Mouse (Mus musculus) spleen, adult 2 months (tissue): ENCODE data around the gene Tead4. TPM values are rescaled to one million over a fixed set of nuclear protein-coding genes. Genes with fewer than 3 reads are reported as not detected.
"Not testable (repeated sequence)": the region's sequence is repeated elsewhere in the genome, so short reads cannot be mapped to it uniquely, and the experiment has no call there.

ENCODE experiments used
- DNase-seq, 2 experiments: peaks; one replicate each; pipeline versions ENCODE4 v3.0.0 to v3.0.0-alpha.2; 2012 to 2021; ENCODE audit warnings: low spot score in 2 of 2, low read depth in 1 of 2
- H3K27ac ChIP-seq: fragments of 200-500 bp; 2 replicates; pipeline ENCODE4 v1.5.1; 2012; ENCODE audit warnings: low read length, inconsistent platforms; ENCODE audit not compliant: insufficient read depth
- H3K27me3 ChIP-seq: fragments of 200-500 bp; 2 replicates; pipeline ENCODE4 v1.6.1; 2012; ENCODE audit warnings: mild to moderate bottlenecking, moderate library complexity, low read length, inconsistent platforms; ENCODE audit not compliant: control insufficient read depth, insufficient read depth
- H3K36me3 ChIP-seq: fragments of 200-500 bp; 2 replicates; pipeline ENCODE4 v1.6.1; 2012; ENCODE audit warnings: mild to moderate bottlenecking, low read length, inconsistent platforms; ENCODE audit not compliant: control insufficient read depth, insufficient read depth
- H3K4me1 ChIP-seq: fragments of 200-500 bp; 2 replicates; pipeline ENCODE4 v1.6.1; 2011; ENCODE audit warnings: inconsistent platforms; ENCODE audit not compliant: control insufficient read depth, insufficient read depth, insufficient read length
- H3K4me3 ChIP-seq: fragments of 200-500 bp; 2 replicates; pipeline ENCODE4 v1.5.1; 2011; ENCODE audit warnings: mild to moderate bottlenecking, inconsistent platforms; ENCODE audit not compliant: insufficient read depth, insufficient read length; ENCODE audit errors: extremely low read depth
- CTCF ChIP-seq: fragments of 200-500 bp; IDR thresholded peaks from 2 replicates; pipeline ENCODE4 v1.5.1; 2011; ENCODE audit warnings: mild to moderate bottlenecking, inconsistent platforms; ENCODE audit not compliant: insufficient read depth, insufficient read length, insufficient replicate concordance; ENCODE audit errors: extremely low read depth
- POLR2A ChIP-seq: fragments of 200-500 bp; IDR thresholded peaks from 2 replicates; pipeline ENCODE4 v1.6.1; 2011; ENCODE audit warnings: low read depth, low read length, inconsistent platforms
- WGBS: fragments of 180-500 bp; shearing (Covaris S2); methylation state at CpG from one replicate; pipeline ENCODE4 v1.1.7; 2018; 5-methylcytosine and 5-hydroxymethylcytosine counted together
- polyA plus RNA-seq: library from polyadenylated mRNA; depleted of rRNA; stranded (reverse); fragments of >200 nt; gene quantifications from 2 replicates; pipeline ENCODE4 v1.2.3, GENCODE M21; 2012

The Tead4 gene
- polyA plus RNA-seq, 1 experiment = 0.67 TPM

DNA sequence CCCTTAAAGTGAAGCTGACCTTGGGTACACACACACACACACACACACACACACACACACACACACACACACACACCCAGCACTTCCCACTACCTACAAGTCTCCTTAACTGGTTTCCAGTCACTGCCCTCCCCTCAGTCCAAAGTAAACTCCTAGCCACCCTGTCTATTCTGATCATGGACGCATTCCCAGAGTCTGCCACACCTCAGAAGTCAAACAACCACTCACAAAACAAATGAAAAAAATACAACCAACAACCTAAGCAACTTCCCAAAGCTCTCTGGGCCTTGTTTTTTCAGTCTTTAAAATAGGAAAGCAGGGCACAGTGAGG is 74.8 kb downstream of the Tead4 start:
- Histone ChIP-seq H3K27ac (no peak overlapping the region), H3K36me3 (no peaks in the 10 kb centered on the region), H3K4me3 (no peak overlapping the region), H3K27me3 (no peaks in the 10 kb centered on the region), H3K4me1 (no peaks in the 10 kb centered on the region)
- DNase-seq = no peak
- no peak for TF ChIP-seq CTCF
- TF ChIP-seq POLR2A = no peak
- WGBS = 76% methylated on average over 1 of the region's 1 CpGs

DNA sequence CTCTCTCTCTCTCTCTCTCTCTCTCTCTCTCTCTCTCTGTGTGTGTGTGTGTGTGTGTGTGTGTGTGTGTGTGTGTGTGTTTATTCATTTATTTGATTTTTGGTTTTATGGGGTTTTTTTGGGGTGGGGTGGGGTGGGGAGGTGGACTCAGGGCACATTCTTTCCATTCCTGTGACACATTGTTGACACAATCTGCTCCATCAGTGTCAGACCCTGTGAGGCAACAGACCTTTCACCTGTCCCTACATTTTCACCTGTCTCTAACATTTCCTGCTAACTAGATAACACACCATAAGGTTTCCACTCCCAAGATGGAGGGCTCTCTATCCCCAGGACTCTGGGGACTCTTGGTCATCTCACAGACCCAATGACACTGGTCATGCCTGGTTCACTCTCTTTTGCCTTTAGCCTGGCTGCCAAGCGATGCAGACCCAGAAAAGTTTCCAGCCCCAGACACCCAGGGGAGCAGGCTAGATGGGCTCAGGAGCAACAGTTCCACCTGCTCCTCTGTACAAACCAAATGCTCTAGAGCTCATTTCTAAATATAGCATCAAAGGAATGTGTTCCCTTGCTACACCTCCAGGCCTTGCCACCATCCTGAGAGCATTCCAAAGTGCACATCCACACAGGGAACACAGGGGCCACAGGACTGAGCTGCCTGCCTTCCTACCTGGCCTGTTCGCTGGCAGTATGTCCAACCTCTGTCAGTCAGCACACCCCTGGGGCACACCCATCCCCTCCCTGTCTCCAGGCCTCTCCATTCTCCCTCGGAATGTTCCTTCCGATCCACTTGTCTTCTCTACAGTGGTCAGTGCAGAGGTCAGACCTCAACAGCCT is 75.4 kb downstream of the Tead4 start:
- no peak overlapping the region for H3K27ac ChIP-seq
- WGBS = 91% methylated on average over 4 of the region's 4 CpGs
- DNase-seq = no peak

DNA sequence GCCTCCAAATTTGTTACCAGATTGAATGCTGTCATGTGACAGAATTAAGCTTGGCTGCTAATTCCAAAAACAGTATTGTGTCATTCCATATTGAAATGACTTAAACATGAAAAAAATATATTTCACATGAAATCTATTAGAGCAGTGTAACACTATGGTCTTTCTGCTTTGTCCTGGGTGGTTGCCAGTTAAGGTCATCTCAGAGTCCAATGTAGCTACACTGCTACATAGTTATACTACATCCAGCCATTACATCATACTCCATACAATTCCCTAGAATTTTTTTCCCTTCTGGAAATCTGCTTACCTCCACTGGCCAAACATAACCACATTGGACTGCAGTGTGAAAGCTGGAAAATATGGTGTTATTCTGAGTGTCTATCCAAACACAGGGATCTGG is 77.5 kb downstream of the Tead4 start:
- DNase-seq = no peak
- H3K36me3 ChIP-seq = no peaks in the 10 kb centered on the region
- H3K4me3 ChIP-seq = no peak overlapping the region
- no peak overlapping the region for H3K27ac ChIP-seq
- no peaks in the 10 kb centered on the region for H3K4me1 ChIP-seq
- no peaks in the 10 kb centered on the region for H3K27me3 ChIP-seq
- TF ChIP-seq POLR2A = no peak
- TF ChIP-seq CTCF = no peak

More for the DNA sequence above, 75.4 kb downstream of the Tead4 start:
- Histone ChIP-seq H3K27me3 (no peaks in the 10 kb centered on the region), H3K4me3 (no peak overlapping the region), H3K4me1 (no peaks in the 10 kb centered on the region), H3K36me3 (no peaks in the 10 kb centered on the region)
- TF ChIP-seq POLR2A (no peak), CTCF (no peak)

DNA sequence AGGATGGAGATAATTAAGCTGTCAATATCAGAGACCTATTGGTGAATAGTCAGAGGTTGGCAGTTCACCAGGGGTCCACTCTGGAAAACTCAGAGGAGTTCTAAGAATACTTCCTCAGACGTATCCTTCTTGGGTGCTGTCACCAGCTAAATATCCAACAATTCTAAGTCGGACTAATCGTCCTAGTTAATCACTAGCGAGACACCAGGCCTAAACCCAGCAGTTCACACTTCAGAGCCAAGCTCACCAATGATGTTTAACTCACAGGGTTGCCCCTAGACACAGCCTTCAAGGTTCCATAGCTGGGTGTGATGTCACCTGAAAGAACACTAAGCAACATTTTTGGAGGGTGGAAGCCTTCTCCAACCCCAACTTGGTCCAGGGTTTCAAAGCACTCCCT is 85.6 kb downstream of the Tead4 start:
- H3K4me3 ChIP-seq, H3K36me3 ChIP-seq, H3K27me3 ChIP-seq, DNase-seq, H3K4me1 ChIP-seq, H3K27ac ChIP-seq: not testable (repeated sequence)
- 90% methylated on average over 4 of the region's 4 CpGs for WGBS

DNA sequence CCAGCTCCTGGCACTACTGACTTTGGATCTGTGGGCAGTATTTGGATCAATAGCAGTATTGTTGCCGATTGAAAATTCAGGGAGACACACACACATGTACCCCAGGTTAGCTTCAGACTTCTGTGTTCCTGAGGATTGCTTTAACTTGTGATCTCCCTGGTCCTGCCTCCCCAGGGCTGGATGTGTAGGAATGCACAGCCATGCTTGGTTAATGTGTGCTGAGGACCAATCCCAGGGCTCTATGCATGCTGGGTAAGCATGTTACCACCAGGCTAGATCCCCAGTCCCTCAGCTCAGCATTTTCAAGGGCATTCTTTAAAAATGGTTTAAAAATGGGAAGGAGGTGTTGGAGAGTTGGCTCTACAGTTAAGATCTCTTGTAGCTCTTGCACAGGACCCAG is 91.4 kb downstream of the Tead4 start:
- not testable (repeated sequence) for H3K27ac ChIP-seq, DNase-seq, H3K36me3 ChIP-seq, H3K27me3 ChIP-seq, H3K4me1 ChIP-seq, H3K4me3 ChIP-seq
- WGBS = 94% methylated on average over 1 of the region's 1 CpGs

DNA sequence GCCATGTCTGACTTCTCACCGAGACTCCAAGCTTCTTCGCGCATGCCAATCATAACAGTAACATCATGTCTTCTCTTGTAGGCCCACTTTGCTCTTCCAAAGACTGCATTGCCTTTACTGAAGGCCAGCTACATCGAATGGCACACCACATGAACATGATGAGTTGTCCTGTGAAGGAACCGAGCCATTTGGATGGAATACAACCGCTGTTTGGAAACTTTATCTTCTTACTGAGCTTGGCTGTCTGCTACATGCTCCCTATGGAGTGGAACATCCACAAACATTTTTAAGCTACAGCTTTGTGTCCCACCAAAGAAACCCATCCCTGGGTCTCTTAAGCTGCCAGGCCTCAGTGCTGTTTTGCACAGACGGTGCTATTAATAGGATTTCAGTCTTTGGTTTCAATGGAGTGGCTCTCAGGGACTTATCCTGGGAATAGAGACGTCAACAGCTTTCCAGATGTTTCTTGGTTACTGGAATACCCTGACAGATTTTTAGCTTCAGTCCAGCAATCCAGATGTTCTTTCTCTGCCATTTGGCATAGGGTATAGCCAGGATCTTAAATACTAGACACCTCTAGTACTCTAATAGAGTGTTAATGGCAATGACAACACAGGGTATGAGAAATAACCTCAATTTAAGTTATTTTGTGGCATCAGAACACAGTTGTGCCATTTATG is 92.0 kb downstream of the Tead4 start:
- Histone ChIP-seq H3K27ac (no peak overlapping the region), H3K36me3 (no peaks in the 10 kb centered on the region), H3K4me1 (no peaks in the 10 kb centered on the region), H3K27me3 (no peaks in the 10 kb centered on the region), H3K4me3 (no peak overlapping the region)
- no peak for TF ChIP-seq CTCF
- no peak for TF ChIP-seq POLR2A
- WGBS = 88% methylated on average over 8 of the region's 8 CpGs
- no peak for DNase-seq

DNA sequence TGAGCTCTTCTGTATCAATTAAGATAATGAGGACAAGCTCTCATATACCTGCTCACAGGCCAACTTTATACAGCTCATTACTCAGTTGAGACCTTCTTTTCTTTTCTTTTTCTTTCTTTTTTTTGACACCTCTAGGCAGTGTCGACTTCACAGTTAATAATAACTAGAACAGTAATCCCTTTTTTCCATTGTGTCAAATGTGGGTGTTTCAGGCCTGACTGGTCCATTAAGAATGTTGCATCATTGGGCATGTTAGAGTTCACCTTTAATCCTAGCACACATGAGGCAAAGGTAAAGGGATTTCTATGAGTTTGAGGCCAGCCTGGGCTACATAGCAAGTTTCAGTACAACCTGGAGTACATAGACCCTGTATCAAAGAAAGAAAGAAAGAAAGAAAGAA is 97.1 kb downstream of the Tead4 start:
- no peak for DNase-seq
- TF ChIP-seq POLR2A (no peak), CTCF (no peak)

More for the DNA sequence above, 97.1 kb downstream of the Tead4 start:
- Histone ChIP-seq H3K27ac (no peak overlapping the region), H3K27me3 (no peaks in the 10 kb centered on the region), H3K36me3 (no peaks in the 10 kb centered on the region), H3K4me3 (no peak overlapping the region), H3K4me1 (peaks cover 7% of the 10 kb centered on the region; the same call in 1 of the 2 replicates)
- 85% methylated on average over 1 of the region's 1 CpGs for WGBS
